Mouse (Mus musculus) testis, postnatal 14 days (tissue): ENCODE data around the gene Fggy.

Experiments used
- DNase-seq: peaks from one replicate; pipeline ENCODE4 v3.0.0; 2021; ENCODE audit warnings: low spot score

Gene Fggy

GRCm38 (mm10) chr4:95557333-95557956, at the start of gene Fggy:
TSS of gene Fggy (plus strand) at chr4:95557507.
- peak; percentile 92 for DNase-seq

- no peak for DNase-seq
These were observed 49.4 kb upstream of the Fggy start for GRCm38 (mm10) chr4:95507946-95508311.

GRCm38 (mm10) chr4:95518382-95518781, 38.9 kb upstream of the Fggy start:
- DNase-seq, result no peak

GRCm38 (mm10) chr4:95519975-95520642, 37.2 kb upstream of the Fggy start:
- DNase-seq, result no peak

- no peak for DNase-seq
These were observed 36.7 kb upstream of the Fggy start for GRCm38 (mm10) chr4:95520643-95521032.

- DNase-seq, result no peak
These were observed 30.7 kb upstream of the Fggy start for GRCm38 (mm10) chr4:95526588-95526987.

GRCm38 (mm10) chr4:95530757-95531156, 26.6 kb upstream of the Fggy start:
- no peak for DNase-seq

GRCm38 (mm10) chr4:95533946-95534345, 23.4 kb upstream of the Fggy start:
- DNase-seq, result no peak

- no peak for DNase-seq
These were observed 15.8 kb upstream of the Fggy start for GRCm38 (mm10) chr4:95541382-95542038.

- DNase-seq, result no peak
These were observed 15.1 kb upstream of the Fggy start for GRCm38 (mm10) chr4:95542039-95542790.

GRCm38 (mm10) chr4:95543529-95543928, 13.8 kb upstream of the Fggy start:
- DNase-seq, result no peak

- no peak for DNase-seq
These were observed 509 bp upstream of the Fggy start for GRCm38 (mm10) chr4:95556663-95557332.

GRCm38 (mm10) chr4:95558271-95558888, 1.1 kb downstream of the Fggy start:
- peak; percentile 31 for DNase-seq

- no peak for DNase-seq
These were observed 14.3 kb downstream of the Fggy start for GRCm38 (mm10) chr4:95571621-95572020.

- DNase-seq, result no peak
These were observed 16.4 kb downstream of the Fggy start for GRCm38 (mm10) chr4:95573704-95574103.

GRCm38 (mm10) chr4:95575411-95575911, 18.2 kb downstream of the Fggy start:
- DNase-seq, result no peak

- DNase-seq, result no peak
These were observed 21.9 kb downstream of the Fggy start for GRCm38 (mm10) chr4:95579183-95579582.

GRCm38 (mm10) chr4:95584107-95584762, 26.9 kb downstream of the Fggy start:
- DNase-seq, result no peak

GRCm38 (mm10) chr4:95586274-95587001, 29.1 kb downstream of the Fggy start:
- DNase-seq, result no peak

- DNase-seq, result peak; percentile 29
These were observed 31.5 kb downstream of the Fggy start for GRCm38 (mm10) chr4:95588722-95589283.
